Mouse (Mus musculus) cerebellum, adult (tissue): ENCODE measurements around the gene Slamf6.
"Not testable (repeated sequence)": the region's sequence is repeated elsewhere in the genome, so short reads cannot be mapped to it uniquely, and the experiment has no call there.

ENCODE experiments used
- ATAC-seq: cut with Nextera tagmentation; 2 replicates; pipeline ENCODE4 v1.9.2; 2017; ENCODE audit warnings: mild to moderate bottlenecking, moderate library complexity, mixed read lengths; ENCODE audit not compliant: insufficient number of reproducible peaks, low FRiP score, low TSS enrichment

Gene Slamf6

DNA sequence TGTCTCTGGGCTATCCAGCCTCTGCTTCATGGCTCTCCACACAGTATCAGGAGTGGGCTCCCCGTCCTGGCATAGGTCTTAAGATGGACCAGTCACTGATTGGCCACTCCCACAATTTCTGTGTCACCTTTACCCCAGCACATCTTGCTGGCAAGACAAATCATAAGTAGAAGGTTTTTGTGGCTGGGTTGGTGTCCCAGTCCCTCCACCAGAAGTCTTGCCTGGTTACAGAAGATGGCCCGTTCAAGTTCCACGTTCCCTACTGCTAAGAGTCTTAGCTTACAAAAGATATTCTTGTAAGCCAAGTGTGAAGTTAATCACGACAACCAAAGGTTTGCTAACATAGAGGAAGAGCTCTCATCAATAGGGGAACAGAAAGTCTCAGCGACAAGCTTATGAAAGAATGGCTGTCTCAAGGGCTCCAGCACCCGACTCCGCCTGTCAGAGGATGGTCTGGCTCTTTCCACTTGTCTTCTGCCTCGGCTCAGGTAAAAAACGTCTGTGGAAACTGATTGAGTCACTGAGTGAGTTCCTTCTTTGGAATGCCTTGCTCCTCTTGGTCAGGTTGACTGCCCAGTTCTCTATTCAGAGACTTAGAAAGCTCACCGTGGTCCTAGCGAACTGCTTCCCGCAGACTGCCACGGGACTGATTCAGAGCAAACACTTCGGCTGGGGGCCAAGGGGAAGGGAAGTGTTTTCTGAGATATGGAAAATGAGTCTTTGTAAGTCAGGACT, at the start of gene Slamf6:
Gene Slamf6, plus strand, starts transcription at position 211 of the 735 bp plus-strand sequence.
- ATAC-seq, result no peak

DNA sequence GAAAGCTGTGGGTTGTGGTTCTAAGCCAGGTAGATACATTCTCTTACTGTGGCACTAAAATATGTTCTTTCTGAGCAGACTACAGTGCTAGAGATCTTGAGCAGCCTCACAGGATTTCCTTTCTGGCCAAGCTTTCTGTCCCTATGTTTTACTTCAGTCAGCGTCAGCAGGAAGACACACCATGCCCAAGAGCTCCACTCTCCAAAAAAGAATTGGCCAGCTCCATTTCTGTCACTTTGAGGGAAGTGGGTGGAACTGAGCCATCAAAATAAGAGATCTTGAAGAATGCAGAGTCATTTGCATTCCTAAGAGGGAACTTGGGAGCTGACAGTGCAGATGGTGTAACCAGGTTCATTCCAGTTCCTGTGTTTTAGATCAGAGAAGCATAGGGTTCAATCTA, 30.3 kb upstream of the Slamf6 start:
- no peak for ATAC-seq

DNA sequence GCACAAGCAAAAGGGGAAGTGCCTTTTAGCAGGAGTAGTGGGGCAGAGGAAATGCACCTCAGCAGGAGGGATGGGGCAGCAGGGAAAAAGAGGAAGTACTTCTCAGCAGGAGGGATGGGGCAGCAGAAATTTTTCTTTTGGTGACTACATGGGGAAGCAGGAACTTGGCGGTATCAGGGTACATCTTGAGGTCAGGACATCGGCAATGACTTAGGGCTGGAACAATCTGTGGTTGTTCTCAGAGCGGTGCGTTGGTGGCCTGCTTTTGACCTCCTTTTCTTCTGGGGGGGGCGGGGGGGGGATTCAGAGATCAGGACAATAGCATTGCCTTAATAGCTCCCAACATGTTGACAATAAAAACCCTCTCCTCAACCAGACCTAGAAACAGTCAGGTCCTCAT, 22.0 kb upstream of the Slamf6 start, which contains the start of gene Gm10521:
Gene Gm10521, plus strand, starts transcription at position 301 of the 400 bp plus-strand sequence.
- not testable (repeated sequence) for ATAC-seq

DNA sequence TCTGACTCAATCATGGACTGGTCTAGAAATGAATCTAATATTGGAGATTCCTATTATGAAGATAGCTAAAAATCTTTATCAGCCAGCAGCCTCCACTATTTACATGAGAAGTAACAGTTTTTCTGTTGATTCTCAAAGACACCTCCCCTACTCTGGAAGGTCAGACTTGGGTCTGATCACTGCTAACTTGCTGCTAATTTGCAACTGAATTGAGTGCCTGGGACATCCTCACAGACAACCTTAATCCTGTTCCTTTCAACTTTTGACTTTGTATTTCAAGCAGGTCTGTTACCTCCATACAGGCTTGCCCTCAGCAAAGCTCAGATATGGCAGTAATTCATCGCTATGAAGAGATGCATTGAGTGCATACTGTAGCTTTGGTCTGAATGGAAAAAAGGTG, 13.3 kb upstream of the Slamf6 start:
- ATAC-seq, result no peak

DNA sequence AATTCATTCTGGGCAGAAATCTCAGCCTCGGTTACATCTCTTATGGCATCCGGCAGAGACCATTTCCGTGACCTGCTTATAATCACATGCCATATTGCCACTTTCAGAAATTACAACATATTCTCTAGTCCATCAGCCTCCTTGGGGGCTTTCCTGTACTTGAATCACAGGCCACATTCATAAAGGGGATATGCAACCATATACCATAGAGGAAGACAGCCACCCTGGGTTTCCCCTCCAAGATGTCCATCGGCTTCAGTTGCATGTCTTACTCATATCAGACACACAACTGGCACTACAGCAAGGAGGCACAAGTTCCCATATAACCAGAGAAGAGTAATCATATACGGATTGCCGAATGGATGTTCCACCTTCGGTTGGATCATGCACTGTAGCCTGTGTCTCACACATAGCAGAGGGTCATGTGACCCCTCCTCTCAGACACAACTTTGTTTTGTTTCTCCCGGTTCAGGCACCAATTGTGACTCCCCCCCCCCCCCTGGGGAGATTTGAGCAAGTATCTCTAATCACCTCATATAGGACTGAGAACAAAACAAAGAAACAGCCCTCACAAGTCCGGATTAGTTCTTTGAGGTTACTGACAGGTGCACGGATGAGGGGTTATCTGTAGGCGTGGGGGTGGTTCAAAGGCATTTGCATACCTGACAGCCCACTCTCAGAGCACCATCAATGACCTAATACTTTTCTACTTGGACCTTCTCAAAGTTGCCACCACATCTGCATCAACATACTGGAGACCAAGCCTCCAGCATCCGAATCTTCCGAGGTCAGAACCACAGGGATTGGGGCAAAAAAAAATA, 1.5 kb upstream of the Slamf6 start:
- no peak for ATAC-seq

DNA sequence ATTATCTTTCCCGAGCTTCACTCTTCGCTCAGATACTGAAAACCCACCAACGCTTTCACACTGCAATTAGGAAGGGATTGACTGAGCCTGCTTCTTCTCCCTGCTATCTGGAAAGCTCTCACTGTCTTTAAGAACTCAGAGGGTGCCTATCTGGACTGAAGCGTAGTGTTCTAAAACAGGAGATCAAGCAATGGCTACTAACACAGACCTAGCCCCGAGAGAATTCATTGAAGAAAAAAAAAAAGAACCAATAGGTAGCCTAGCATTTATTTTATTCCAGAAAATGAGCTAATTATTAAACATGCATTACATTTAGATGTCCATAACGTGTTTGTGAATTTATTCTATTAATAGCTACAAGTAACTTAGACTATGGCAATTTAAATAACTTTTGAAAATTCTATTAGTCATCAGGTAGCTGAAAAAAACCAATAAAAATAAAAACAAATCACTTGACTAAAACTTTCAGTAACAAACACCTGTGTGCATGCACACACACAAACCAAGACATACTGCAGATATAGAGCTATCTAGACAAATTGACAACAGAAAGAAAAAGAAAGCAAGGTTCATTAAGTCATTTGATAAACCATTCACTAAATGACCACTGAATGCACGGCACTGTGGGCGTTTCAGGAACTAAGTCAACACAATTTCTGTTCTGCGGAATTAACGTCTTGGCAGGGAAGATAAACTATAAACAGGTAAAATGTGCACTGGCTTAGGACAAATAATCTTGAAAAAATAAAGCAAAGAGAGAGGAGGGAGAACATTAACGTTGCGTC, 1.0 kb downstream of the Slamf6 start:
- no peak for ATAC-seq

DNA sequence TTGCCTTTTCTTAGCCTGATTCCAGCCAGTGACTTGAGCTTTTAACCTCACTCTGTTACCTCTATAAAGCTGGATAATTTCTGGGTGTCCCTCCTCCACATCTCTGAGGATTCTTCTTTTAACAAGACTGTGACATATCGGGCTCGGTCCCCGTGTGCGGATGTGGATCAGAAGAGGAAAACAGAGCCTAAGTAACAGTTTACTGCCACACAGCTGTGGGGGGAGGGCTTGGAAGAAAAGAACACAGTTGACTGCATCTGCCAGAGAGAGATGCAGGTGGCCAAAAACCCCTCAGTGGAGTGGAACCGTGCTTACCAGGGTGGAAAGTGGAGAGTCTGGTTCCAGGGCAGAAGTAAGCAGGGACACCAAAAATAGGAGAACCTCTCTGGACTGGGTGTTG, 1.9 kb downstream of the Slamf6 start:
- no peak for ATAC-seq

DNA sequence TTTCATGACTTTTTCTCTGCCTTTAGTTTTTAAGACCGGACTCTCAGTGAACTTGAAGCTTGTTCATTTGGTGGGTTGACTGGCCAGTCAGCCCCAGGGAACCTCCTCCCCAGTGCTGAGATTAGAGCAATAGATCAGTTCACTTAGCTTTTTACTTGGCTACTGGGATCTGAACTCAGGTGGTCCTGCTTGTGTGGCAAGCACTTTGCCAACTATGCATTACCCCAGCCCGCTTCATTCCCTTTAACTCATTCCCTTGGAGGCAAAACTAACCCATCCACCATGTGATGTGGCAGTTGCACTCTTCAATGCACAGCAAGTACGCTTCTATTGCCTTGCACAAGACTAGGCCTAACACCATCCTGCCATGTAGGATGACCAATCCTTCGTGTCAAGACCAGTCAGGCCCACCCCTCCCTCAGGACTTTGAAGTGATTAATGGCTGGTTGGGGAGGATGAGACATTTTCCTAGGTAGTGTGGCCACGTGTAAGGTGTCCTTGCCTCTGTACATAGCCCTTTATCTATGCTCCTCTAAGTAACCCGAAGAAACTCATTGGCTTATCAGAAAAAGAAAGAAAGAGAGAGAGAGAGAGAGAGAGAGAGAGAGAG, 2.7 kb downstream of the Slamf6 start:
- no peak for ATAC-seq

DNA sequence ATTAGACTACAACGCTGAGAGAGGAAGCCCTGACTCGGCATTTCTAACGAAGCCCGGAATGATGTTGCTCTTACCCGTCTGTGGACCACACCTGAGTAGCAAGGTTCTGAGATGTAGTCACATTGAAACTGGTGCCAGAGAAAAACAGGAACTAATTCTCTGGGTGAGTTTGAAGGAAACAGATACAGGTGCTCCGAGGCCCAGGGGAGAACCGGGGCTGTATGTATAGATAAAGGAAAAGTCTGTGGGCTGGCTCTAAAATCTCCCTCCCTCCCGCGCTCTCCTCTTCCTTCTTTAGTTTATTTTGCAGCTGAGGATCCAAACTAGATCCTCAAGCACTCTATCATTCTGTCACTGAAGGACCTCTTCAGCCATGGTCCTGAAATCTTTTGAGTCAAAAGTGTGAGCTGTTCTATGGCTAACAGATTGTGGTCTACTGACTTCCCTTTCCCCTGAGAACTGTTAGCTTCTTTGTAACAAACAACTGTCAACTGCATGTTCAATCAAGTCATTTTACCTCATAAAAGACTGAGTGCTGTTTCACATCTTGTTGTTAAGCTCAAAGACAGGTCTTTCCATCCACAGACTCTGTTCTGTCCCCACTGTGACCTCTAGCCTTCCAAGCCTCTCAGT, 3.8 kb downstream of the Slamf6 start:
- no peak for ATAC-seq

DNA sequence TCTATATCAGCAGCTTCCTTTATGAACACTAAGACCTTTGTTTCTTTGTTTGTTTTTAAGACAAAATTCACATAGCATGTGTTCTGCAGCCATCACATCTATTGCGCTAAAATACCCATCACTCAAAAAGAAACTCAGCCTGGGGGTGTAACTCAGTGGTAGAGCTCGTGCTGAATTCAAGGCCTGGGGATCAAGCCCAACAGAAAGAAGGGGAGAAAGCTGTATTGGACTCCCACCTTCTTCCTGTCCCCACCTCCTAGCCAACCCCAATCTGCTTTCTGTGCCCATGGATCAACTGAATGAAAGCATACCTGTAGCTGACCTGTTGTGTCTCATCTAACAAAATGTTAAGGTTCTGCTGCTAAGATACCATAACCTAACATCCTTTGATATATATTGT, 4.3 kb downstream of the Slamf6 start:
- ATAC-seq, result no peak

DNA sequence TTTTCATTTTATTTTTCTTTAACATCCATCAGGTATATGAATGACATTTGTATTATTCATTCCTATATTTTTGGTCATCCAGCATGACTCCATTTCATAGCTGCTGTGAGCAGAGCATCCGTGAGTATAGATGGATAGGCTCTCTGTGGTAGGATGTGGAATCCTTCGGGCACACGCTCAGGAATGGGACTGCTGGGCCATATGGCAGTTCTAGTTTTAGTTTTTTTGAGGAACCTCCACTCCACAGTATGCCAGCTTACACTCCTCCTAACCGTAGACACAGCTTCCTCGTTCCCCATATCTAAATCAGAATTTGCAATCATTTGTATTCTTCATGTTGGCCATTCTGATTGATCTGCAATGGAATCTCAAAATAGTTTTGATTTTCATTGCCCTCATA, 5.5 kb downstream of the Slamf6 start:
- ATAC-seq, result no peak

DNA sequence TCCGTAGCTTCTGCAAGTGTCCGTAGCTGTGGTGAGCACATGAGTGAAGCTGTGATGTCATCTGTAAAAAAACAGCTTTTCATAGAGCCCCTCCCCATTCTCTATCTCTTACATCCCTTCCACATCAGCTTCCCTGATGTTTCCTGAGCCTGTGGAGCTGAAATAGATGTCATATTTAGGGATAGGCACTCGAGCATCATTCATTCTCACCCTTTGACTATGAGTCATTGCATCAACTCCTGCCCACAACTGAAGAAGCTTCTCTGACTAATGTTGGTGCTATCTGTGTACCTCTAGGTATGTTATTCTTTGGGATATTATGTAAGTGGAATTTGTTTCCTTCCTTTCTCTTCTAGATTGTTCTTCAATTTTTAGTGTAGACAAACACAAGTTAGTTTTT, 7.6 kb downstream of the Slamf6 start:
- ATAC-seq, result no peak

DNA sequence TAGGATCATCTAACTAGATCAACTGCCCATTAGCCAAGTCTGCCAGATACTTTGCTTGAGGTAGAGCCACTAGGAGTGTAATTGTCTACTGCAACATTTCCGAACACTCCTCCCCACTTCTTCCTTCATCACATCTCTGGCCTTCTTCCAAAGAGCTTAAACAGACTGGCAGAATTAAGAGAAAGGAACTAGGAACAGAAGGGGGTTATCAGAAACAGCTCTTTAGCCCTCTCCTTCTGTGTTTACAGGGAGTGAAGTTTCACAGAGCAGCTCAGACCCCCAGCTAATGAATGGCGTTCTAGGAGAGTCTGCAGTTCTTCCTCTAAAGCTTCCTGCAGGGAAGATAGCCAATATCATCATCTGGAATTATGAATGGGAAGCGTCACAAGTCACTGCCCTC, 16.5 kb downstream of the Slamf6 start:
- ATAC-seq, result no peak

DNA sequence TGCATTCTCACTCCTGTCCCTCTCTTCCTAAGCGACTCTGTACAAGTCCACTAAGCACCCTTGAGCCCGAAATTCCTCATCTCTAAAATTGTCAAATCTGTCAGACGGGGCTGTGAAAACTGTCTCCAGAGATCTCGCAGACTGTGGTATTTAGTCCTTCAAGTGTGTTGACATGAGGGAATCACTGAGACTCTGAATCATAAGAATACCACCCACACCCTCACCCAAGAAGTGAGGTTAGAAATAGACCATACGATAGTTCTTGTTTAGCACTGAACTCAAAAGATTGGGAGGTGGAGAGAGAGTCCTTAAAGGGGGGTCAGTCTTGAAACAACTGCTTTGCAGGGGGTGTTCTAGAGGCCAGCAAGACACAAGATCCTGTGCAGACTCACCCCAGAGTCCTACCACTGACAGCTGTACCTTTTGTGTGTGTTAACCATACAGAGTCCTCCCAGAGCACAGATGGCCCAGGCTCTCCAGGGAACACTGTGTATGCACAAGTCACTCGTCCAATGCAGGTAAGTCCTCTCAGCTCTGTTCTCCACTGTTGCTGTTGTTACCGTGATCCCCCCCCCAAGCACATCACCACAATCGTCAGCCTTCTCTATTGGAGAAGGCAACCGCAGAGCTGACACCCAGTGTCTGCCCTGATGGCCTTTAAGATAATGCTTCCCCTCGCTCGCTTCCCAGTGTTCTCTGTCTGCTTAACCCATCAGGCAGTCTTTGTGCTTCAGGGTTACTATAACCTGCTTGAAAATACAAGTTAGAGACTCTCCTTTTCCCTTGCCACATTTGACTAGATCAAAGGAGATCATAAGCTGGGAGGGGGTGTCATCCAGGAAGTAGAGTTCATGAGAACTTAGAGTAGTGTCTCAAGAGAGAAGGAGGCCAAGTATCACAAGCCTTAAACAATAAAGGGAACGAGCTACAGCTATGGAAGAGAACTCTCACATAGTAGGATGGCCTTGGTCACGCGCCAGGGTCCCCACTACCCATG, 21.9 kb downstream of the Slamf6 start:
- ATAC-seq, result no peak

DNA sequence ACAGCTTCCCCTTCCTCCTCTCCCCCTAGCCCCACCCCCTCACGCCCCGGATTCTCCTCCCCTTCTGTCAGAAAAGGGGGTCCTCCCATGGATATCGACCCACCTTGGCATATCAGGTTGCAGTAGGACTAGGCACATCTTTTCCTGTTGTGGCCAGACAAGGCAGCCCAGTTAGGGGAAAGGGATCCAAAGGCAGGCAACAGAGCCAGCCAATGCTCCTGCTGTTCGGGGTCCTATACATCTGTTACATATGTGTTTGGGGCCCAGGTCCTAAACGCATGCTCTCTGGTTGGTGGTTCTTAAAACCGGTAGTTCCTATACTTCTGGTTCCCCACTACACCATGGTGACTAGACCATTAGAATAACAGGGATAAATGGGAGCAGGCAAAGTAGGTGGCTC, 23.3 kb downstream of the Slamf6 start:
- no peak for ATAC-seq

DNA sequence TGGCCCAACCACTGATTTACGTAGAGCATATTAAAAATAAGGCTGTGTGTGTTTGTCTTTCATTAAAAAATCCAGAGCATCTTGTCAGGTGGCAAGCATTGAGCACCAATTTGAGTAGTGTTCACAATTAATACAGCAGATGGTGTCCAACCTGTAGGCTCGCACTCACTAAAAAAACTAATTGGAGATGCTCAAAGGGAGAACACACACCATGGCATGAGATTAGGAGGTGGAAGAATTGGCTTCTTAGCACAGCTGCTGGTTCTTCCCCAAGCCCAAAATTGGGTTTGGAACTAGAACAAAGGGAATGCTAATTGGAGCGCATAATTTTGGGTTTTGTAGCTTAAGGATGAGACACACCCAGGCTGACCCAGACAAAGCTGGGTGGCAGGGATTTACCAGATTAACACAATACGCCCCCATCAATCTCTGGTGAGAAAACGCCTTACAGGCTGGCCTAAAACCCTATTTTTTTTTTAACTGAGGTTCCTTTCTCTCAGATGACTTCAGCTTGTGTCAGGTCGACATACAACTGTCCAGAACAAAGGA, 29.2 kb downstream of the Slamf6 start:
- no peak for ATAC-seq

DNA sequence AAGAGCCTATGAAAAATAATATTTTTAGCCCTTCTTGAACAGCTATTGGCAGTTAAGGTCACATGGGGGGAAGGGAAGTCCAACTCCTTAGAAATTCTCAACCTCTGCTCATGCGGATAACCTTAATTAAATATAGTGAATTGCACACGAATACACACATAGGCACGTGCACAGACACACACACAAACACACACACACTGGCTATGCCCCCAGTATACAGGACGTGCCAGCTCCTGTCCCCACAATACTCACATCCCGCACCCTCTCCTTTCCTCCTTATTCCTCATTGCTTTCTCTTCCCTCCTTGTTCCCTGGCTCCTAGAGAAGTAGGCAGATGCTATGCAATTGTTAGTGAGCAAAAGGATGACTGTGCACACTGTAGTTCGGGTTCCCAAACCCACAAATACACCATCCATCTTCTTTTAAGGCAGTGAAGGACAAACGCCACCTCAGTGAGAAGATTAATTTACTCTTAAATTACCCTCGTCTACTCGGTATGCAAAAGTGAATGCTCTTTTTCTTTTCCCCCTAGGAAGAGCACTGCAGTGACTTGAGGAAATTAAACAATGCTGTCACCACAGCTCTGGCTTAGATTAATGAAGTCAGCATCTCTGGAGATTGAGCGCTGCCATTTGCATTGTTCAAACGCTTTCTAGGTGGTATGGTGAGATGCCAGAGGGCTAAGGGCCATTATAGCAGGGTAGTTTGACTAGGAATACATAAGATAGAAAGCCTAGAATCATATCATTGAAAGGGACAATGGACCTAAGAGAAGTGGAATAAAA, 31.0 kb downstream of the Slamf6 start:
- no peak for ATAC-seq

DNA sequence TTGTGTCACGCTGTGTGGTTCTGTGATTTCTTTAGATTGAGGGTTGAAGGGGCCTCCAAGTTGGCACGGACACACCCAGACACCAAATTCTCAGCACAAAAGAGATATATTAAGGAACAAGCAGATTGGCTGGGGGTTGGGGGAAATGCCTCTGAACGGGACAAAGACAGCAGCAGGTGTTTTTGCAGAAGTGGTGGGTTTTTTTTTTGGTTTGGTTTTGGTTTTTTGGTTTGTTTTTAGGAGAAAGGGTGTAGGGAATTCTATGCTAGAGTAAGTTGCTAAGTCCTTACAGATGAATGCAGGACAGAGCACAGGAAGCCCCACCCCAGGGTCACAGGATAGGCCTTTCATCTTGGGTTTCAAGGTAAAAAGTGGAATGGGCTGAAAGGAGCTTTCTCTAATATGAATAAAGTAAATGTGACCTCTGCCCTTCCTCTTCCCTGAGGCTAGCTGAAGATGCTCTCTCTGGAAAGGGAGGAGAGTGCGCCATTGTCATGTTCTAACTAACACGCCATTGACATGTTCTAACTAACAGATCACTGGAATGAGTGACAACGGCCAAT, 31.7 kb downstream of the Slamf6 start:
- ATAC-seq, result no peak
